Mouse (Mus musculus): ENCODE measurements at regions not wholly inside any gene's neighbourhood (a gene's known extent, or its start where the extent isn't known, plus 50 kb on each side); places are given as distances from the start of the nearest gene placed in this dataset.

DNA sequence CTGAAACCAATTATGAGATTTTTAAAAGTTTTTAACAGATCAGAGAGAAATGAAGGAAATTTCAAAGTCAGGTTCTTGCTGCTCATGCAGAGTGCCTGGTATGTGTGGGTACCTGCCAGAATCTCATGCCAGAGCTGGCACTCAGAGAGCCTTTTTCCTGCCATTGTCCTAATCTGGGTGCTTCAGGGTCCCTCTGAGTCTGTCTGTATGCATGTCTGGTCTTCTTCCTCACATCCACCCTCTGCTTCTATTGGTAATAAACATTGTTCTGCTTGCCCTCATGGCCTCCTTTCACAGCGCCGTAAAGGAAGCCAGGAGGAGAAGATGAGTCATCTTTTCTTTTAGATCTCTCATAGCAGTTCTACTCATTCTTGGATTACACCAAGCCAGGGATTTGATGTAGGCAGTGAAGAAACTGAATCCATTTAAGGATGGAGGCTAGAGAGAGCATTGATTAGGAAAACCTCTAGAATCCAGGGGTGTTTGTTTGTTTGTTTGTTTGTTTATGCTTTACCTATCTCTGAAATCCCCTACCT lies 55.8 kb upstream of the Bmper start:
- no peak for DNase-seq (ENCODE audit: low spot score)
- 90% methylated on average over 2 of the region's 2 CpGs for WGBS

DNA sequence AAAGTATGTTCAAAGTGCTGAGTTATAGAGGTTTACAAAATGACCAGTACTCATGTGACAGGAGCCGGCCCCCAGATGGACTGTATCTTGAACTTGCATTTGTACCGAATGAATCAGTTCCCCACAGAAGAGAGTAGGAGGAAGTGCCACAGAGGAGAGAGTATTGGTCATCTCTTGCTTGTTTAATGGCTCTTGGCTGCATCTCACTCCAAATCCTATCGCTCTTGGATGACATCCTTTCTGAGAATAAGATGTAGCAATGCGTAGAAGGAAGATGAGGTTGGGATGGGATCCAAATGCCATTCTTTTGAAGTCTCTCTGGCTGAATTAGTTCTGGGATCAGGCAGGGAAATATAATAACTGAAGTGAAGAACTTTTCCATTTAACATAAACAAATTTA lies 55.2 kb upstream of the Bmper start:
- Histone ChIP-seq H3K9me3 (no peaks in the 10 kb centered on the region), H3K36me3 (no peaks in the 10 kb centered on the region), H3K4me3 (no peak overlapping the region), H3K4me1 (replicated peaks) (peaks cover 6% of the 10 kb centered on the region; the same call in 1 of the 2 replicates), H3K27me3 (ENCODE audit: insufficient read depth, poor library complexity, severe bottlenecking) (no peaks in the 10 kb centered on the region), H3K27ac (no peak overlapping the region)
- DNase-seq (ENCODE audit: low spot score), result no peak
- WGBS, result 91% methylated on average over 4 of the region's 4 CpGs

More for the DNA sequence above, 55.8 kb upstream of the Bmper start:
- H3K9me3 ChIP-seq, result no peaks in the 10 kb centered on the region
- H3K36me3 ChIP-seq, result no peaks in the 10 kb centered on the region
- peaks cover 6% of the 10 kb centered on the region; the same call in 1 of the 2 replicates for H3K4me1 ChIP-seq (replicated peaks)
- H3K27ac ChIP-seq, result no peak overlapping the region
- no peaks in the 10 kb centered on the region for H3K27me3 ChIP-seq (ENCODE audit: insufficient read depth, poor library complexity, severe bottlenecking)
- H3K4me3 ChIP-seq, result no peak overlapping the region

DNA sequence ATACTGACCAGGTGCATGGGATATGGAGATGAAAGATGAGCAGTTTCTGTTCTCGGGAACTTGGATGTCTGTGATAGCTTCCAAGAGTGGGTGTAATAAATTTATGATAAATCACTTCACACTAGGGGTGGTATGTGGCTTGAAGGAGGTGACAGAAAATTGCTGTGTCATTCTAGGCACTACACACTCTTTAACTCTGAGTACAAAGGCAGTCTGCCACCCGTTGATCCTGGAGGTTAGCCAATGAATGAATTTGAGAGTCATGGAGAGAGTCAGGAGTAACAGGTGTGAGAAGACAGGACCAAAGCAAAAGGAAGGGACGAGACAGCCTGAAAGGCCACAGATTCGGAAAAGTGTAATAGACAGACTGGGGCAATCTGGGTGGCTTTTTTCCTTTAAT lies 54.7 kb upstream of the Bmper start:
- no peaks in the 10 kb centered on the region for H3K36me3 ChIP-seq
- H3K9me3 ChIP-seq, result no peaks in the 10 kb centered on the region
- no peak for DNase-seq (ENCODE audit: low spot score)
- peaks cover 6% of the 10 kb centered on the region; the same call in 1 of the 2 replicates for H3K4me1 ChIP-seq (replicated peaks)
- no peak overlapping the region for H3K27ac ChIP-seq
- H3K27me3 ChIP-seq (ENCODE audit: insufficient read depth, poor library complexity, severe bottlenecking), result no peaks in the 10 kb centered on the region
- WGBS, result 81% methylated on average over 4 of the region's 4 CpGs
- H3K4me3 ChIP-seq, result no peak overlapping the region

DNA sequence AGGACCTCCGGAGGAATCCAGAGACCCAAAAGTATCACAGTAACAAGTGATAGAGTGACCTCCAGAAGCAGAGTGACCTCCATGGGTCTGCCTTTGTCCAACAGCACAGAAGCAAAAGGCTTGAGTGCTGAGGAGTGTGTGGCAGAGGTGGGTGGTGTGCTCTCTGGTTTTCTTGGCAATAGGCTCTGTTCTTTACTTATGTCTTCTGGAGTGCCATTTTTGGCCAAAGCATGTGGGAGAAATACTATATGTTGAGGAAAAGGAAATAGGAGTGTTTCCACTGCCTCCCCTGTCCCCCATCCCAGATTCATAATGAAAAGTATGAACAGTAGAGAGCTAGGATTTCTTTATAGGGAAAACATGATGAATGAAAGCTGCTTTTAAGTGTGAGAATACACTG lies 51.5 kb upstream of the Bmper start:
- WGBS, result 95% methylated on average over 1 of the region's 1 CpGs
- DNase-seq (ENCODE audit: low spot score), result no peak
- Histone ChIP-seq H3K36me3 (no peaks in the 10 kb centered on the region), H3K27ac (no peak overlapping the region), H3K9me3 (no peaks in the 10 kb centered on the region), H3K27me3 (ENCODE audit: insufficient read depth, poor library complexity, severe bottlenecking) (no peaks in the 10 kb centered on the region), H3K4me1 (replicated peaks) (no peaks in the 10 kb centered on the region; the same call in 1 of the 2 replicates), H3K4me3 (no peak overlapping the region)
